Mouse (Mus musculus): ENCODE results near the gene Hunk.

GRCm38 (mm10) chr16:90547996-90548395, 162.2 kb downstream of the Hunk start:
- TF ChIP-seq POLR2A (IDR thresholded peaks at IDR 0.05; ENCODE audit: low read depth, low read length) (no peak), CTCF (IDR thresholded peaks at IDR 0.05; ENCODE audit: extremely low read depth, insufficient read length, insufficient replicate concordance, low read depth, low read length) (no peak)

Measured in small intestine, adult 2 months (tissue).